Mouse (Mus musculus): ENCODE results near the gene Cacna2d2. TPM values are rescaled to one million over a fixed set of nuclear protein-coding genes. Genes with fewer than 3 reads are reported as not detected.

Gene Cacna2d2
- polyA plus RNA-seq, 2 experiments = 0.29 to 9.3 TPM

GRCm38 (mm10) chr9:107374623-107375022 is 24.8 kb upstream of the Cacna2d2 start:
- no peak overlapping the region for H3K4me3 ChIP-seq (replicated peaks; ENCODE audit: low read length)
- DNase-seq (ENCODE audit: low spot score) (no peak), ATAC-seq (ENCODE audit: low FRiP score, low read depth) (no peak)
- no peak for TF ChIP-seq POLR2A (IDR thresholded peaks at IDR 0.05; ENCODE audit: borderline replicate concordance, extremely low read depth, insufficient read depth, insufficient read length)
- H3K9me3 ChIP-seq (ENCODE audit: control insufficient read depth, low read length) = no peaks in the 10 kb centered on the region
- WGBS = 10% methylated on average over 8 of the region's 8 CpGs
- no peak overlapping the region for H3K27ac ChIP-seq (replicated peaks; ENCODE audit: low read depth, low read length)
- H3K4me2 ChIP-seq (replicated peaks; ENCODE audit: low read depth, low read length, severe bottlenecking) = no peak overlapping the region
- no peaks in the 10 kb centered on the region for H3K36me3 ChIP-seq (ENCODE audit: control insufficient read depth, insufficient read depth, low read length)
- H3K9ac ChIP-seq (ENCODE audit: low read depth, low read length, severe bottlenecking) = no peak overlapping the region
- peaks cover 35% of the 10 kb centered on the region for H3K27me3 ChIP-seq (ENCODE audit: control insufficient read depth, insufficient read depth, low read length)
- H3K4me1 ChIP-seq (ENCODE audit: control insufficient read depth, insufficient read depth, low read length) = peaks cover 7% of the 10 kb centered on the region; the same call in 1 of the 2 replicates

- no peaks in the 10 kb centered on the region for H3K9me3 ChIP-seq (ENCODE audit: control insufficient read depth, low read length)
- no peak overlapping the region for H3K9ac ChIP-seq (ENCODE audit: low read depth, low read length, severe bottlenecking)
- no peak for ATAC-seq (ENCODE audit: low FRiP score, low read depth)
- peaks cover 42% of the 10 kb centered on the region for H3K27me3 ChIP-seq (ENCODE audit: control insufficient read depth, insufficient read depth, low read length)
- no peak overlapping the region for H3K27ac ChIP-seq (replicated peaks; ENCODE audit: low read depth, low read length)
- H3K4me2 ChIP-seq (replicated peaks; ENCODE audit: low read depth, low read length, severe bottlenecking) = no peak overlapping the region
- WGBS = 18% methylated on average over 5 of the region's 5 CpGs
- DNase-seq (ENCODE audit: low spot score) = no peak
- H3K36me3 ChIP-seq (ENCODE audit: control insufficient read depth, insufficient read depth, low read length) = no peaks in the 10 kb centered on the region
- H3K4me1 ChIP-seq (ENCODE audit: control insufficient read depth, insufficient read depth, low read length) = peaks cover 7% of the 10 kb centered on the region; the same call in 1 of the 2 replicates
- no peak overlapping the region for H3K4me3 ChIP-seq (replicated peaks; ENCODE audit: low read length)
- no peak for TF ChIP-seq POLR2A (IDR thresholded peaks at IDR 0.05; ENCODE audit: borderline replicate concordance, extremely low read depth, insufficient read depth, insufficient read length)
These were observed 24.0 kb upstream of the Cacna2d2 start for GRCm38 (mm10) chr9:107375451-107375850.

GRCm38 (mm10) chr9:107377961-107378512 is 21.4 kb upstream of the Cacna2d2 start:
- Histone ChIP-seq H3K9ac (ENCODE audit: low read depth, low read length, severe bottlenecking) (peak overlapping the region; percentile 21; the same call in 1 of the 2 replicates), H3K27me3 (ENCODE audit: control insufficient read depth, insufficient read depth, low read length) (peaks cover 68% of the 10 kb centered on the region), H3K9me3 (ENCODE audit: control insufficient read depth, low read length) (no peaks in the 10 kb centered on the region), H3K4me1 (ENCODE audit: control insufficient read depth, insufficient read depth, low read length) (peaks cover 7% of the 10 kb centered on the region; the same call in 1 of the 2 replicates), H3K4me3 (replicated peaks; ENCODE audit: low read length) (peak overlapping the region; percentile 42), H3K27ac (replicated peaks; ENCODE audit: low read depth, low read length) (no peak overlapping the region), H3K36me3 (ENCODE audit: control insufficient read depth, insufficient read depth, low read length) (no peaks in the 10 kb centered on the region), H3K4me2 (replicated peaks; ENCODE audit: low read depth, low read length, severe bottlenecking) (peak overlapping the region; percentile 58)
- TF ChIP-seq POLR2A (IDR thresholded peaks at IDR 0.05; ENCODE audit: borderline replicate concordance, extremely low read depth, insufficient read depth, insufficient read length) = no peak
- ATAC-seq (ENCODE audit: low FRiP score, low read depth) (peak; percentile 47; the same call in 1 of the 2 replicates), DNase-seq (ENCODE audit: low spot score) (no peak)
- under 1% methylated on average over 32 of the region's 35 CpGs for WGBS

- ATAC-seq (ENCODE audit: low FRiP score, low read depth) (no peak), DNase-seq (ENCODE audit: low spot score) (peak; percentile 51)
- Histone ChIP-seq H3K4me3 (replicated peaks; ENCODE audit: low read length) (no peak overlapping the region), H3K36me3 (ENCODE audit: control insufficient read depth, insufficient read depth, low read length) (no peaks in the 10 kb centered on the region), H3K4me2 (replicated peaks; ENCODE audit: low read depth, low read length, severe bottlenecking) (no peak overlapping the region), H3K4me1 (ENCODE audit: control insufficient read depth, insufficient read depth, low read length) (peaks cover 7% of the 10 kb centered on the region; the same call in 1 of the 2 replicates), H3K9me3 (ENCODE audit: control insufficient read depth, low read length) (no peaks in the 10 kb centered on the region), H3K27me3 (ENCODE audit: control insufficient read depth, insufficient read depth, low read length) (peaks cover 82% of the 10 kb centered on the region), H3K9ac (ENCODE audit: low read depth, low read length, severe bottlenecking) (no peak overlapping the region), H3K27ac (replicated peaks; ENCODE audit: low read depth, low read length) (no peak overlapping the region)
- TF ChIP-seq POLR2A (IDR thresholded peaks at IDR 0.05; ENCODE audit: borderline replicate concordance, extremely low read depth, insufficient read depth, insufficient read length) = no peak
- WGBS = 5% methylated on average over 8 of the region's 8 CpGs
These were observed 17.7 kb upstream of the Cacna2d2 start for GRCm38 (mm10) chr9:107381723-107382122.

GRCm38 (mm10) chr9:107384396-107384795 is 15.0 kb upstream of the Cacna2d2 start:
- Histone ChIP-seq H3K27ac (replicated peaks; ENCODE audit: low read depth, low read length) (no peak overlapping the region), H3K9ac (ENCODE audit: low read depth, low read length, severe bottlenecking) (no peak overlapping the region), H3K4me1 (ENCODE audit: control insufficient read depth, insufficient read depth, low read length) (0 out of 2 replicates have a peak, but pooled peaks cover 4% of the 10 kb centered on the region), H3K4me3 (replicated peaks; ENCODE audit: low read length) (no peak overlapping the region), H3K36me3 (ENCODE audit: control insufficient read depth, insufficient read depth, low read length) (no peaks in the 10 kb centered on the region), H3K4me2 (replicated peaks; ENCODE audit: low read depth, low read length, severe bottlenecking) (no peak overlapping the region), H3K9me3 (ENCODE audit: control insufficient read depth, low read length) (no peaks in the 10 kb centered on the region), H3K27me3 (ENCODE audit: control insufficient read depth, insufficient read depth, low read length) (peaks cover 56% of the 10 kb centered on the region)
- no peak for TF ChIP-seq POLR2A (IDR thresholded peaks at IDR 0.05; ENCODE audit: borderline replicate concordance, extremely low read depth, insufficient read depth, insufficient read length)
- DNase-seq (ENCODE audit: low spot score) (no peak), ATAC-seq (ENCODE audit: low FRiP score, low read depth) (no peak)
- WGBS = 27% methylated on average over 3 of the region's 3 CpGs

All from limb, embryonic 14.5 days (tissue).